ENCODE assay signal across 8 mouse cellular contexts in the genomic region with DNA sequence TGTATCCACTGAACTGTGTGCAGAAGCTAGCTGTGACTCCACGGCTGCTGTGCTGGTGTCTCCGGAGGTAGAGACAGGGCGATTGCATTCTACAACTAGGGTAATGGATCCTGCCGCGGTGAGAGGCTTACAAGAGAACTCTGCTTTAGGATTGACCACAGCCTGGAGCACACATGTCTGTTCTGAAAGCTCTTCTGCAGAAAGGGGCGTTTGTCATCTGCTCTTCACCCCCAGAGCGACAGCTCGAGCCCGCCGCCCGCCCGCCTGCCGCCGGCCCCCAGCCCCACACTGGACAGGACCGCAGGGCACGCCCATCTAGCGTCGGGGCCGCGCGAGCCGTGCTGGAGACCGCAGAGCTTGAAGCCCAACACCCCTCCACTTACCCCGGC. TPM values are rescaled to one million over a fixed set of nuclear protein-coding genes. Genes with fewer than 3 reads are reported as not detected.
DNase-seq lines count a peak whose midpoint lies in the region; ATAC-seq and TF ChIP-seq lines count a peak whose summit lies in the region.

No protein-coding gene starts in this region.

- peak overlapping the region; percentile 97 for H3K27ac ChIP-seq in gastrocnemius, adult 2 months
- peak overlapping the region; percentile 95 for H3K27ac ChIP-seq in forebrain, embryonic 13.5 days
- peak overlapping the region; percentile 94 for H3K27ac ChIP-seq in liver, embryonic 15.5 days (replicated peaks)

- peak overlapping the region; percentile 100 for H3K4me3 ChIP-seq in gastrocnemius, adult 2 months
- peak overlapping the region; percentile 82 for H3K4me3 ChIP-seq in C2C12 (ENCODE audit: insufficient read depth, poor library complexity, severe bottlenecking)
- peak overlapping the region; percentile 87 for H3K4me3 ChIP-seq in forebrain, embryonic 13.5 days
- peak overlapping the region; percentile 95 for H3K4me3 ChIP-seq in liver, embryonic 15.5 days (replicated peaks)

- no peak for TF ChIP-seq CTCF in gastrocnemius, adult 2 months (IDR thresholded peaks at IDR 0.05)
- no peak for TF ChIP-seq CTCF in C2C12 (IDR thresholded peaks at IDR 0.05; ENCODE audit: control insufficient read depth, insufficient read depth, insufficient read length)

- H3K9me3 ChIP-seq in forebrain, embryonic 13.5 days (replicated peaks), result no peaks in the 10 kb centered on the region
- H3K9me3 ChIP-seq in liver, embryonic 15.5 days (replicated peaks), result no peaks in the 10 kb centered on the region

- peaks cover 55% of the 10 kb centered on the region for H3K79me2 ChIP-seq in C2C12 (ENCODE audit: control insufficient read depth, insufficient read depth)

- H3K9ac ChIP-seq in forebrain, embryonic 13.5 days, result peak overlapping the region; percentile 88
- peak overlapping the region; percentile 84 for H3K9ac ChIP-seq in liver, embryonic 15.5 days

- H3K27me3 ChIP-seq in C2C12 (ENCODE audit: control insufficient read depth, insufficient read depth, insufficient read length), result no peaks in the 10 kb centered on the region
- no peaks in the 10 kb centered on the region for H3K27me3 ChIP-seq in forebrain, embryonic 13.5 days
- H3K27me3 ChIP-seq in liver, embryonic 15.5 days, result no peaks in the 10 kb centered on the region

- peak overlapping the region; percentile 77 for H3K4me2 ChIP-seq in forebrain, embryonic 13.5 days
- H3K4me2 ChIP-seq in liver, embryonic 15.5 days, result peak overlapping the region; percentile 87

- intact Hi-C loops in gastrocnemius, adult 2 months (cut with DNase I), result loop anchor here (2.0 to 5.0 kb wide), 3 partner anchors 43 to 154 kb away; partner anchors contain the start of genes Pigp and Ttc3

- peak; percentile 74 for ATAC-seq in forebrain, embryonic 13.5 days
- ATAC-seq in liver, embryonic 15.5 days (ENCODE audit: insufficient read depth), result peak; percentile 57

- no peaks in the 10 kb centered on the region for H3K36me3 ChIP-seq in C2C12 (ENCODE audit: control insufficient read depth, insufficient read depth)
- H3K36me3 ChIP-seq in forebrain, embryonic 13.5 days (ENCODE audit: poor library complexity, severe bottlenecking), result no peaks in the 10 kb centered on the region
- 0 out of 2 replicates have a peak, but pooled peaks cover 4% of the 10 kb centered on the region for H3K36me3 ChIP-seq in liver, embryonic 15.5 days (replicated peaks)

- peaks cover 25% of the 10 kb centered on the region for H3K79me3 ChIP-seq in C2C12 (ENCODE audit: low read depth)

- peak overlapping the region; percentile 65 for H3ac ChIP-seq in C2C12 (ENCODE audit: control insufficient read depth, insufficient read length, low read depth)

- WGBS in forebrain, embryonic 13.5 days, result 0% methylated on average over 24 of the region's 24 CpGs
- WGBS in liver, embryonic 15.5 days (ENCODE audit: insufficient replicate concordance), result under 1% methylated on average over 24 of the region's 24 CpGs

- H3K4me1 ChIP-seq in forebrain, embryonic 13.5 days, result peaks cover 25% of the 10 kb centered on the region
- H3K4me1 ChIP-seq in liver, embryonic 15.5 days (replicated peaks), result peaks cover 46% of the 10 kb centered on the region

- no peak for DNase-seq in gastrocnemius, adult 2 months
- no peak for DNase-seq in gastrocnemius, postnatal 4 days (ENCODE audit: low spot score in 2 of 2)
- DNase-seq in right cerebral cortex, postnatal 14 days, result no peak
- no peak for DNase-seq in yolk sac, embryonic 10.5 days (ENCODE audit: low spot score)
- no peak for DNase-seq in cerebellum, adult 11 months

TF ChIP-seq in C2C12, 6 proteins besides CTCF, POLR2A, EP300 and RAD21:
- TF ChIP-seq MYOG (IDR thresholded peaks at IDR 0.05; ENCODE audit: control insufficient read depth, extremely low read depth, insufficient read length), result no peak
- TF ChIP-seq MAX (IDR thresholded peaks at IDR 0.05), result no peak
- TF ChIP-seq USF1 (IDR thresholded peaks at IDR 0.05; ENCODE audit: low read depth), result no peak
- no peak for TF ChIP-seq FOSL1 (IDR thresholded peaks at IDR 0.05; ENCODE audit: insufficient read depth, low read length, poor library complexity, severe bottlenecking)
- TF ChIP-seq MYOD1 (IDR thresholded peaks at IDR 0.05; ENCODE audit: control insufficient read depth, insufficient read length, low read depth), result no peak
- TF ChIP-seq CEBPB (IDR thresholded peaks at IDR 0.05; ENCODE audit: low read depth), result no peak

RNA-seq across cellular contexts. Expression of gene Vps26c, which starts 0.7 kb away (rescaled TPM):
- total RNA-seq in gastrocnemius, adult 2 months (2021), result 10 to 100 TPM in 1 of 2 experiments, 1 to 10 TPM in 1; 8.2 to 10.4 TPM
- 10 to 100 TPM; 36.0 TPM for total RNA-seq in gastrocnemius, postnatal 4 days (2021)
- 50.3 TPM for polyA plus RNA-seq in C2C12 (2012; fragmentation: generic; extraction: Trizol)
- polyA plus RNA-seq in forebrain, embryonic 13.5 days (2015; fragmentation: Nextera tagmentation; extraction: Ambion mirVana), result 65.2 and 66.0 TPM in 2 replicates
- 19.2 and 20.6 TPM in 2 replicates for polyA plus RNA-seq in liver, embryonic 15.5 days (2015; fragmentation: Nextera tagmentation; extraction: Ambion mirVana)

RNA-seq across cellular contexts. Expression of gene Dyrk1a, which starts 43.9 kb away (rescaled TPM):
- 10 to 100 TPM; 94.4 to 98.0 TPM for total RNA-seq in gastrocnemius, adult 2 months (2021)
- 100 to 1,000 TPM; 114 to 123 TPM for total RNA-seq in gastrocnemius, postnatal 4 days (2021)
- 17.3 TPM for polyA plus RNA-seq in C2C12 (2012; fragmentation: generic; extraction: Trizol)
- polyA plus RNA-seq in forebrain, embryonic 13.5 days (2015; fragmentation: Nextera tagmentation; extraction: Ambion mirVana), result 12.7 and 14.5 TPM in 2 replicates
- 4.3 and 4.4 TPM in 2 replicates for polyA plus RNA-seq in liver, embryonic 15.5 days (2015; fragmentation: Nextera tagmentation; extraction: Ambion mirVana)
